Mouse (Mus musculus): ENCODE results near the gene Piwil1.

- TF ChIP-seq POLR2A (IDR thresholded peaks at IDR 0.05; ENCODE audit: borderline replicate concordance, low read depth, low read length) = no peak
- no peak for TF ChIP-seq CTCF (IDR thresholded peaks at IDR 0.05; ENCODE audit: low read depth, low read length)
Measured at GRCm38 (mm10) chr5:128739168-128739837, 37.0 kb downstream of the Piwil1 start.

All from bone marrow macrophage, adult 2 months (primary cell).